Mouse (Mus musculus) large intestine, adult 2 months (tissue): ENCODE measurements at regions not wholly inside any gene's neighbourhood (a gene's known extent, or its start where the extent isn't known, plus 50 kb on each side); places are given as distances from the start of the nearest gene placed in this dataset.

Source experiments
- DNase-seq: peaks from one replicate; pipeline ENCODE4 v3.0.0-alpha.2; 2012; ENCODE audit warnings: low read depth, low spot score
- WGBS: fragments of 180-500 bp; shearing (Covaris S2); methylation state at CpG from one replicate; pipeline ENCODE4 v1.1.7; 2018; 5-methylcytosine and 5-hydroxymethylcytosine counted together

DNA sequence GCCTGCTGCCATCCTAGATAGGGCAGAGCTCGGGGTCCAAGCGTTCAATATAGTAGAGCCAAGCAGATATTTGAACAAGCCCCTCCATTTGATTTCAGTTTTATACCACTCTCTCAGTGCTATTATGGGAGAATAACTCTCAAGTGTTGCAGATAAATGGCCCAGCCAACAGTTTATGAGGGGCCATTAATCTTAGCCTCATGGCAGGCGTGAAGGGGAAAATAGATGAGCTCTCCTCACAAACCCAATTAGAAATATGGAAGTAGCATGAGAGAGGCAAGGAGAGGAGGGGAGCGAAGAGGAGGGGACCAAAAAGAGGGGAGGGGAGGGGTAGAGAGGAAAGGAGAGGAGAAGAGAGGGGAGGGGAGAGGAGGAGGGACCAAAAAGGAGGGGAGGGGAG lies 213.3 kb downstream of the Tmsb4x start:
- WGBS, result 47% methylated on average over 4 of the region's 4 CpGs
- no peak for DNase-seq

DNA sequence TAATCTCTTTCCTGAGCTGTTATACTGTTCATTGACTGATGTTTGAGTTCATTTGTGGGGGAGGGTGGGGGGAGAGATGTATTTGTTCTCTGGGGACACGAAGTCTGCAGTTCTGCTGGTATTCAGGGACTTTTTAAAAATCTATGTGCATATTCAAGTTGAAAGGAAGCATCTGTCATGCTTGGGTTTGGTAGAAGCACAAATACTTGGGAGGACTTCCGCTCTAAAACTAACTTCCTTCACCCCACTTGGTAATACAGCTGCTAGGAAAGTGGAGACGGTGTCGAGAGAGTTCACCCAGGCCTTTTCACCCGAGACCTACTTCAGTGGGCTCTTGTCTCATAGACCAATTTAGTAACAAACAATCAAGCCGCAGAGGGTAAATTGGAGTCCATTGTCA lies 228.1 kb downstream of the Tmsb4x start:
- no peak for DNase-seq
- WGBS, result 66% methylated on average over 6 of the region's 6 CpGs

DNA sequence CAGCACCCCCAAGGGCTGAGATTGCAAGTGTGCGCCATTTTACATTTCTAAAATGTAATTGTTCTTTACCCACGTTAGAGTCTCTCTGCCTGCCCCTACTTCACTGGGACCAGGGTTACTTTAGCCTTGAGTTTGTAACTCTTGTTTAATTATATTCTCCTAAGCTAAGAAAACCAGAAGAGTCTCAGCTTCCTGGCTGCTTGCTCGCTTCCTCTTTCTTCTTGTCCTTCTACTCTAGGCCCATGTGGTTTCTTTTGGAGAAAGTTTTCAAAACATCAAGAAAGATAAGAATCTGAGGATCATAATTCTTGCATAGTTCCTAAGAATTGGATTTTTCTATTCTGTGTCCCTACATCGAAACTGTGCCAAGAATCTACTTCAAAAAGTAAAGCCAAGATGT lies 228.6 kb downstream of the Tmsb4x start:
- 73% methylated on average over 4 of the region's 4 CpGs for WGBS
- no peak for DNase-seq

DNA sequence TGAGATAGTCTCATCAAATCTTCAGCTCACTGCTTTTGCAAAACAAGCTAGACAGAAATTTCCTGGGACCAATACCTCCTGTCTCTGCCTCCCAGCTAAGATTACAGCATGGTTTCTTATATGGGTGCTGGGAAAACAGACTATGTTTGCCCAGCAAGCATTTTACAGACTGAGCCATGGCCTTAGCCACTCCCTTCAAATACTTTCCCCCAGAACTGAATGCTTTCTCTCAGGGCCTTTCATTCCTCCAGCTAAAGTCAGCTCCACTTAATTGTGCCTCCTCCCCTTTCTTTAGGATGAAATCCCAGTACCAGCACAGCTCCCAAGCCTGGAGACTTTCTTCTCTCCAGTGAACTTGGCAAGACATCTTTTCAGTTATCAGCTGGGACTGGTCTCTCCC lies 232.1 kb downstream of the Tmsb4x start:
- no peak for DNase-seq

DNA sequence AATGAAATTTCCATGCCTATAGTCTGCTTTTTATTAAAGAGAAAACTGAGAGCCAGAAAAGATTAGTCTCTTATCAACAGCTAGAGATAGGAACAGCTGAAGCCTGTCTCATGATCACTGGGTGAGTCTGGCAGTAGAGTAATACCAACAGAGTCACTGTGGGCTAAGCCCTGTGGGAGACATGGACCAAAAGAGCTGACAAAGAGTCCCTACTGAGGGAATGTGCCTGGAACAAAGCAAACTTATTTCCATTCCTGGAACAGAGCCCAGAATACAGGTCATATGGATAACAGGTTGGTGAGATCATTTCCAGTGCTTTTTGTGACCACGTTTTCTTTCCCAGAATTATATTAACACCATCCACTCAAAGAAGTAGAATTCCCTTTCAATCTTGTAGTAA lies 237.4 kb downstream of the Tmsb4x start:
- 20% methylated on average over 1 of the region's 1 CpGs for WGBS
- no peak for DNase-seq

DNA sequence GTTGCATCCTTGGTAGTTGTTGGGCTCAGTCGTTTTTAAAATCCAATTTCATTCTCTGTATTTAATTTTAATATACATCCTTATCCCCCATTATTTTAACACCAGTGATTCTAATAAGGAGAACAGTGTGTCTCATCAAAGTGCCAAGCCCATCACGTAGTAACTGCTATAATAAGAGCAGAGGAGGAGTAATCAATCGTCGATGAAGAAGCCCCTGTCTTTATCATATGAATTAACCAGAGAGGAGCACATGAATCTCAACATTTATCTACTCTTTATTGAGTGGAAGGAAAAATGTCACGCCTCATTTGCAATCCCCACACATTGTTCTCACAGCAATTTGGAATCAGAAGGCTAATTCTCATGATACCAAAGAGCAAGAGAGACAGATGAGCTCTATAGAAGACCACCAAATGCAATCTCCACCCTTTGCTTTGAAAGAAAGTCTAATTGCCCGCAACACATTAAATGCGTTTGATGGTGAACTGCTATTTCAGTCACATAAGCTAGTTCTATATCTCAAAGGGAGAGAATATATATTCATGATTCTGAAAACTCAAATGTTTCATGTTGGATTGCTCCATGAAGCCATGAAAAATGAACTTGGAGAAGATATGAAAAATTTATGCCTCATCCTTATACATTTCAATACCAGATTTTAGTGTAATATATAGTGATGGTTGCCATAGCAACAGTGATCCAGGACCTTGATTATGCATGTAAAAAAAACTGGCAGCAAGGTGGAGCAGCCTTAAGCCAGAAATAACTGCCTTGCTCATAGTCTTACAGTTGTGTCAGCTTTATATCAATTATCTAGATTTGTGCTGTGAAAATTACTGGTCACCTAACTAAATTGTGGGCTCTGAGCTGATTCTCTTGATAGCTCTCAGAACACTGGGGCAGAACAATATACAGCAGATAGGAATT lies 244.2 kb downstream of the Tmsb4x start:
- no peak for DNase-seq
- 89% methylated on average over 7 of the region's 7 CpGs for WGBS

DNA sequence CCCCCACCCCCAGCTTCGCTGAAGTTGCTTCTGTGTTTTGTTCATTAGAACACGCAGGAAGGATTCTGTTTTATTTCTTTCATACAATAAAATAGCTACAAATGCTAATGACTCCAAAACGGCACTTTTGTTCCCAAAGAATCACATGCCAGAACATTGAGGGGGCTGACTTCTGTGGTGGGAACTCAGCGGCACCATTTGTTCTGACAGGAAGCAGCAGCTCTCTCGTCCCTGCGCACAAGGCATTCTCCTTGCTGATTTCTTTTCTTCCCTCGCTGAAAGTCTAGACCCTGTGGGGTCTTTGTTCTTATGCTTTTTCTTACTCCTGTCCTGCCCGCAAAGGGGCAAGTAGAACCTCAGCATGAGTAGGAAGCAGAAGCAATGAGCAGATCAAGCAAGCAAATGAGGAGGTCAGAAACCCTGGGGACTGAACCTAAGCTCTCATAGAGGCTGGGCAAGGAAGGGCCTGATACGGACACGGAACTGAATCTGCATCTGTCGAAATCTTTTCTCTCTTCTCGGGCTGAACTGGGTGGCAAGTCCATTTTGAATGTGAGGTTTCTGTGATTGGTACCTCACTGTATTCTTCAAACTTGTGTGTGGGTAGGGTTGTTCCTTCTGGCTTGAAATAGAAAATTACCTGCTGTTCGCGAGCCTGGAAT lies 256.5 kb downstream of the Tmsb4x start:
- 77% methylated on average over 14 of the region's 14 CpGs for WGBS
- no peak for DNase-seq

DNA sequence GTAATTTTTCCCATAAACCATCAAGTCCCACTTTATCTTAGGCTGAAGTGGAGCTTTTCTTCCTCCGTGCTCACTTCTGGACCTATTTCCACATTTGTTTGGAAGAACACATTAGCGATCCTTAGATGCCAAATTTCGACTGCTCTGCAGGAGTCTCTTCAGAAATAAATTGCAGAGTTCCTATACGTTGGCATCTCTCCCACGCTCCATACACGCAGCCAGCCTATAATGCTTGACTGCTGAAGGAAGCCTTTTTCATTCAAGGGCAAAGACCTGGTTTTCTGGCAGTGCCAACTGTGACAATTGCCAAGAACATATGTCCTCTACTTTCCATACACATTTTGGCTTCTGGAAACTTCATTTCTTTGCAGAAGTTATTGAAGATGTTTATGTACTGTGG lies 258.1 kb downstream of the Tmsb4x start:
- no peak for DNase-seq
- WGBS, result 85% methylated on average over 6 of the region's 6 CpGs

DNA sequence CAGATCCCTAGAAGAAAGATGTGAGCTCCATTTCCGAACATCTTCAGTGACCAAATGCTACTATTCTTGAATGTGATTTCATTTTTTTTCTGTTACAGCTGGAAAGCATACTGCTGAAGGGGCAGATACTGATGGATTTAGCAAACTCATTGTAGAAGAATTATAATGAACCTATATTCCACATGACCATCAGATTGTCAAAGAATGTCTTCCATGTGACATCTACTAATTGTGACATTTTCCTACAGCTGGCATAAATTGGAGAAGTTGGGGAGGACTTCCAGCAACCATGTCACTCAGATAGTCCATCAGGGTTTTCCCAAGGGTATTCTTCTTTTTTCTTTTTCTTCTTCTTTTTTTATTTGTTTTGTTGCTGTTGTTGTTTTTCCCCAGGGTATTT lies 263.2 kb downstream of the Tmsb4x start:
- no peak for DNase-seq
- 91% methylated on average over 1 of the region's 1 CpGs for WGBS

DNA sequence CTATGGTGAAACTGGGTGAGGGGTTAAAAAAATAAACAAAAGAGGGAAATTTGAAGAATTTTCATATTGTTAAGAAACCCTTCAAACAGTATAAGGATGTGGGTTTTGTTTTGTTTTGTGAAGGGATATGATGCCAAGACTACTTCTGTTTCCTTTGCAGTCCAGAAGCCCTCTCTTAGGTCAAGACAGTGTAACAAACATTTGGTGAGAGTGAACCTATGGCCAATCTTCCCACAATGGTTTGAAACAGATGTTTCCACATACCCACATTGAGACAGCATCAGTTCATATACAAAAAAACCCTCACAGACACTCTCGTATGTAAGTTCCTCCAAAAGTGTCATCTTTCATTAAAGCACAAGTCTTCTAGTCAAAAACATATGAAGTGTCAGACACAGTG lies 263.6 kb downstream of the Tmsb4x start:
- 67% methylated on average over 1 of the region's 1 CpGs for WGBS
- no peak for DNase-seq

DNA sequence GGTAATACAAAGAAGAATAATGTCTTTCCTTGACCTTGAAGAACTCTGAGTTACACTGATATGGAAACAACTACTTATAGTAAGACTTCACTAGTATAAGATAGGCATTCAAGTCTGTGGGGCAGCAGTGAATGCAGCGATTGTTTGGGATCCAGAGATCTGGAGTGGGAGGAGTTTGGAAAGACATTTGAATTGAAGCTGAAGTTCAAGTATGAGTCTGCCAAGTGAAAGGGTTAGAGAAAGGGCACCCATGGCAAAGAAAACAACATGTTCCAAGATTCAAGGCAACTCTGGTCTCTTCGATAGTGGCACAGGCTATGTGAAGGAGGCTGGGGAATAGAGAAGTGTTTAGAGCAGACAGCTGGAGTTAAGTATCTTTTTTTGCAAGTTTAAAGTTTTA lies 275.3 kb downstream of the Tmsb4x start:
- no peak for DNase-seq
- 38% methylated on average over 2 of the region's 2 CpGs for WGBS

DNA sequence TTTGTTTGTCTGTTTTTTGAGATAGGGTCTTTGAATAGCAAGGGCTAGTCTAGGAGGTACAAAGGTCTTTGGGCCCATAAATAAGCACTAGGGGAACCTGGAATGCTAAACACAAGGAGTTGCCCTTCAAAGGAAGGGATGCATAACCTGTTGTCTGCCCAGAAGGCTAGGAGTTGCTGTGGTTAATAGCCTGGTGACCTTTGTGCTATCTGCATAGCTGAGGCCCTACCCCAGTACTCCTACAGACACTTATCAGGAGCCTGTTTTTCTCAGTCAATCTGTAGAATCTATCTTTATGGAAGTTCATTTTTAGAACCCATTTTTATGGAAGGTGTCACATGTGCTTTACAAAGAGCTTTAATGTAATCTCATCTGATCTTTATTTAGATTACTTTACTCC lies 276.6 kb downstream of the Tmsb4x start:
- DNase-seq, result no peak

DNA sequence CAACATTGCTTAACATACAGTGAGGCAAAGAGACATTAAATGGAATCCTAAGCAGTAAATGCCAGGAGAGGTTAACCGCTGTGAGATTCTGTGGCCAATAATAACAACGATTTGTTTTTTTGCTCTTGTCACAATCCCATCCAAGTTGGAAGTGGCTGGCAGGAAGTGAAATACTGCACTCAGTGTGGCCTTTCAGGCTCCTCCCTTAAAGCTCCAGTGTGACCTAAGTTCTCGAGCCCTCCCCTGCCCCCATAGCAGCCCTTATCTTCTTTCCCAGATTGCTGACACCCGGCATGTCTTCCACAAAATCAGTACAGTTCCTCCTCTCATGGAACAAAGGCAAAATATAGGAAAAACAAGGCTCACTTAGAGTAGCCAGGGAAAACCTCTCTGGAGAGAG lies 278.1 kb downstream of the Tmsb4x start:
- 61% methylated on average over 4 of the region's 4 CpGs for WGBS

DNA sequence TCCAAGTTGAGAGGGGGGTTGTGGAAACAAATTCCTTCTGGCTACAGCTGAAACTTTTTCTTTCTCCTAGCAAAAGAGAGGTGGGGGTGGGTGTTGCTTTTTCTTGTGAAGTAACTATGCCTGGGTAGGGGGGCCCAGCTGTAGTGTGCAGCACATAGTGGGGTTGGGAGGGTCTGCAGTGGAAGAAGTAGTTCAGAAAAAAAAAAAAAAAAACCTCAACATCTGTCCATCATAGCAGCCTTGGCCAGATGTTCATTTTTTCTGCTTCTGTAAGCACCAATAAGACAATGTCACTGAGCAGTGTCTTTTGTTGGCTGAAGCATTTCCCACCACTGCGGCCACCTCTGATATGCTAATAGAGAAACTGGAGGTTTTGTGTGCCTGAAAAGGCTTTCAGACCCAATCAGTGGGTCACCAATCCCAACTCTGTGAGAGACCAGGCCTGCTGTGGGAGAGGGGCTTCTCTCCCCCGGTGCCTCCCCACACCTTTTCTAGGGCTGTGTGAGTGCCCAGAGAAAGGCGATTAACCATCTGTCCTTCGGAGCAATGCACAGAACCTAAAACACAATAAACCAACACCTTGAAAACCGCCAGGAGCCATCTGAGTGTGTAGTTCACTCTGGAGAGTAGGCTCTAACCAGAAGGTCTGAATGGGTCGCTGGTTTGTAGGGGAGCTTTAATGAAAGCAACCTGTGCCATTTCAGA lies 279.2 kb downstream of the Tmsb4x start:
- WGBS, result 85% methylated on average over 6 of the region's 6 CpGs
- DNase-seq, result no peak

More for the DNA sequence above, 278.1 kb downstream of the Tmsb4x start:
- no peak for DNase-seq

DNA sequence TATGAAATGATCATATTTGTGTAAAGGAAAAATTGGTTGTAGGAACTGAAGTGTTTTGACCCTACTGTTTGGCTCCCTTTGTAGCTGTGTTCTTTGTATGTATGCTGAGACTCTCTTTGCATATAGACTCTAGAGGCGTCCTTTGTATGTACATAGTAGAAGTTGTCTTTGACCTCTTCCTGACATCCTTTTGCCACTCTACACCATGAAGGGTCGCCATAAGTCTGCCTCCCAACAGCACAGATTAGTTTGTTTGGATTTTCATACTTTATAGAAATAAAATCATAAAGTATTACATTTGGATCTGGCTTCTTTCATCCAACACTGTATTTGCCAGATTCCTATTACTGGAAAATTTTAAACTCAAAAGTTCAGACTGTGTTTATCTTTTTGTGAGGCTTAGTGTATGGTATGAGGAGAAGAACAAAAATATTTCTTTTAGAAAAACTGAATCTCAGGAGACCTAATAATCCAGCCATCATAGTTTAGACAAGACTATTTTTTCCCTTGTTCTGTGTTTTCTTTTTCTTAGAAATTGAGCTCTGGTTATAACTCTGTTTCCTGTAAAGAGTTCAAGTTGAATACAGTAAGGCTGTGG lies 293.7 kb downstream of the Tmsb4x start:
- 65% methylated on average over 2 of the region's 2 CpGs for WGBS
- DNase-seq, result no peak

DNA sequence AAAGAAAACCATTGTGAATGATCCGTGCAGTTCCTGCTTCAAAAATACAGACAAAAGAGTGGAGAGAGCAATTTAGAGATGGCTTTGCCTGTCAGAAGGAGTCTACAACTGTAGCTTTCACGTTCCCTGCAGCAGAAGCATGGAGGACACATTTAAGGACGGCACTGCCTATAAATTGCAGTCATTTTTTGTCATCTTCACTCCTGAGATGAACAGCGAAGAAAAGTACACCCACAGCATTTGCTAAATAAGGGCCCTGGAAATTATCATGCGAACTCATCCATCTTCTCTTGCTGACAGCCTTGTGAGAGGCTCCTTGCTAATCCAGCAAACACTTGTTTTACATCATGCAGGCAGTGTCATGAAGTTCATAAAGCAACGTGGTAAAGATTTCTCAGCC lies 302.5 kb downstream of the Tmsb4x start:
- 78% methylated on average over 6 of the region's 6 CpGs for WGBS

DNA sequence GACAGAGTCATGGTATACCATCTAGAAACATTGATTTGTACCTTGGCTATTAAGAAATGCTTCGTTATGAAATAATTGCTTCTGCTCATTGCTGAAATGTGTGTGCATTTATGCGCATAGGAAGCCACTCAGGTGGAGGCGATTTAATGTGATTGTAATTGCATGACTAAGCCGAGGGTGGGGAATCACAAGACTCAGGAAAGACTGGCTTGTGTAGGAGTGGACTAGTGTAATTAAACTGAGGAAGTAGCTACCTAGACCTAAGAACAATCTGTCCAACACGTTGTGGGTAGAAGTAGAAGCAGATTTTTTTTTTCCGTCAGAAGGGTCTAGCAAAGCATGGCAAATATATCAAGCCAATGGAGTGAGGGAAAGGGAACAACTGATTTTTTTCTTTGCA lies 308.4 kb downstream of the Tmsb4x start:
- DNase-seq, result peak; percentile 14
- WGBS, result 56% methylated on average over 6 of the region's 6 CpGs

More for the DNA sequence above, 302.5 kb downstream of the Tmsb4x start:
- DNase-seq, result no peak

DNA sequence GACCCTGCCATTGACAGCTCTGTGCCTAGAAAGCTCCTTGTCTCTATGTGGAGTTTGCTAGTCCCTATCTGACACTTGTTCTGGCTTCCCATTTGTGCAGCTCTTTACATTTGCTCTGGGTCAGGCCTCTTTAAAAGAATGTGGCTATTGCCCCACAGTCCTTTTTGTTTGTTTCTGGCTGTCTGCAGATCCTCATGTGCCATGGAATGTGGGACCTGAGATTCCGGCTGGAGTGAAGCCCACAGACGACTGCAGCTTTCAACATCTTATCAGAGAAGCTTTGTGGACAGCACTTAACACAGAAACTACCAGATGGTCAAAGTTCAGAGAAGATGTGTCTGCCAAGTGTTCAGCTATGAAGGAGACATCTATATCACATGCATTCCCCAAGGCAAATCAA lies 309.7 kb upstream of the Egfl6 start:
- WGBS, result 64% methylated on average over 2 of the region's 2 CpGs
- no peak for DNase-seq

DNA sequence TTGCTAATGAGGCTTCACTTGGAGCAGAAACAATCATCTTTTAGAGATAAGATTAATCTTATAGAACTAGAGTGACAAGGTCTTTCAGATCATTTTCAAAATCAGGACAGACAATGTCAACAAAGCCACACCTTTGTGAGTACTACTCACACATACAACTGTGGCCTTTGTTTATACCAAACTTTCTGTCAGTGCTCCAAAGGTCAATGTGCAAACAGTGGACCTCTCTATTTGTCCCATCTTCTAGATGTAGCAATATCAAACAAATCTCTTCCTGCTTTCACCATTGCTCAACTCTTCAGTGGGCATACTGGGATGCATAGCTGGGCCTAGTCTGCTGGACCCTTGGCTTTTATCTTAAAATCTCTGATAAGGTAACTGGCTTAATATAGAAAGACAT lies 300.9 kb upstream of the Egfl6 start:
- DNase-seq, result no peak

DNA sequence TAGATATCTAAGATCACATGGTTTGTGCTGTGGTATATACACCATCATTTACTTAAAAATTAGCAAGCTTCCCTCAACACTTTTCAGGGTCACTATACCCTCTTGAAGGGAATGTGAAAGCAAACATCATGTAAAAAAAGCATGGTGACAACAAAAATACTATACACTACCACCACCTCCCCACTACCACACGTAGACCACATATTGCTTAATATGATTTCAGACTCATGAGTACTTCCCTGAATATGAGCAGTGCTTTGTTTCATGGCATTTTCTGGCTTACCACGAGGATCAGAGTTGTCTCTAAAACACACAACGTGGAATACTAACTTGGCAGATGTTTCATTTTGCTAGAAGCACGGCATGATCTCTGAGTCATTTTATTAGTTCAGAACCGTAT lies 284.0 kb upstream of the Egfl6 start:
- 71% methylated on average over 5 of the region's 5 CpGs for WGBS
- DNase-seq, result no peak
